ENCODE assay signal across 13 mouse cellular contexts in the genomic region with DNA sequence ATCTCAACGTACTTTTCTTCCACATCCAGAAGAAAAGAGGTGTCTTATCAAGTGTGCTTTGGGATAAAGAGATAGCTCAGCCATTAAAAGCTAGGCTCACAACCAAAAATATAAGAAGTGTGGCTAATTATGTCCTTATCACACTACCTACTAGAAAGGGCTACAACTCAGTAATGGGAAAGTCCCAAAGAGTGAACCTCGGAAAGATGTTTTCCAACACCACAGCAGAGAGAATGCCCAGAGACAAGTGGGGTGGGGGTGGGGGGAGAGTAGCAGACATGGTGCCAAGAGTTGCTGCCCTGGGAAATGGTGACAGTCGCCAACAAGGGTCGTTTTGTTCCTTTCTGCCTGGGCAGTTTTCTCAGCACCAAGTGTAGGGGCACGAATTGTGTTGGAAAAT.
"Had no signal": no experiment of that assay in that cellular context is flagged by ENCODE, and none has a peak within 500 bp of the region (broad histone marks: within the 10 kb centered on the region; RNA-seq: fewer than 3 reads in every experiment).

No protein-coding gene starts in this region.

- ATAC-seq: liver, embryonic 12.5 days; midbrain, embryonic 13.5 days had no signal

- DNase-seq: kidney, adult 2 months; kidney, postnatal 10 days; kidney, postnatal 4 days; left cerebral cortex, postnatal 4 days; liver; lung, adult 18-20 months; lung, postnatal 10 days; lung, postnatal 36 days; right cerebral cortex, postnatal 25 days; spleen, adult 18-20 months; thymus, postnatal 25 days had no signal
